ENCODE assay signal across 7 mouse cellular contexts in the genomic region with DNA sequence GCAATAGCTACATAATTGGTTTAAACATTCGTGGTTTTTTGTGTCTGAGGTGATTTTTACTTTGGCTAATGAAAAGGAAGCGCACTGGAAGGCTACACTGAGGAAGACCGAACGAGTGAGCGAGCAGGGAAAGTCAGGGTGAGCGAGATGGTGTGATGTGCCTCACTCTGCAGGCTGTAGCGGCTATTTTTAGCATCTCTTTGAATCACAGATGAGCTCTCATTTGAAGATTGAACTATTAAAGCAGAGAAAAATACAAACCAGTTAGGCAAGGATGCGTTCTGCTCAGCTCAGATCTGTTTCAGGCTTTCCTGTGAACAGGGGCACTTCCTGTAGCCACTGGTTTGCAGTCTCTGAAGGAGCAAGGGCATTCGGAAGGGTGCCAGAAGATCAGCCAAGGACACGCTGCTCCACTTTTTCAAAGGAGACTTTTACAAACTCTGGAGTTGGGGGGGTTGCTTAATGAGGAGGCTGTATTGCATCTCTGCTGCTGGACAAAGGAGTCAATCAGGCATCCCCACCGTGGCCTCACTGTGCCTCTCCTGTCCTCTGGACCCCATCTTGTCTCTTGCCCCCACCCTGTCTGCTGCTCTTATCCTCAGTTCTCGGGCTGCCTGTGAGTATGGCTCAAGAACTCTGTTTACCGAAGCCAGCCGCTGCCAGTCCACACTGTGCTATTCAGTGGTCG. TPM values are rescaled to one million over a fixed set of nuclear protein-coding genes. Genes with fewer than 3 reads are reported as not detected.
DNase-seq lines count a peak whose midpoint lies in the region; ATAC-seq lines count a peak whose summit lies in the region.

No protein-coding gene starts in this region.

- peak; percentile 71 for DNase-seq in Muller cell, postnatal 12 days (ENCODE audit: inconsistent ontology term)
- peak; percentile 85 for DNase-seq in adrenal gland, postnatal 14 days
- peak; percentile 51 for DNase-seq in left cerebral cortex, postnatal 4 days
- DNase-seq in right cerebral cortex, adult 2 months (ENCODE audit: low spot score in 2 of 2) = peak; percentile 61 to 71
- DNase-seq in limb, embryonic 10.5 days (ENCODE audit: low spot score) = no peak
- no peak for DNase-seq in urinary bladder, postnatal 25 days (ENCODE audit: low spot score)

- no peaks in the 10 kb centered on the region for H3K27me3 ChIP-seq in hindbrain, embryonic 13.5 days
- H3K27me3 ChIP-seq in limb, embryonic 10.5 days (ENCODE audit: low read depth, poor library complexity, severe bottlenecking) = no peaks in the 10 kb centered on the region

- H3K36me3 ChIP-seq in hindbrain, embryonic 13.5 days = no peaks in the 10 kb centered on the region
- no peaks in the 10 kb centered on the region for H3K36me3 ChIP-seq in limb, embryonic 10.5 days

- H3K4me2 ChIP-seq in hindbrain, embryonic 13.5 days = no peak overlapping the region

- no peak overlapping the region for H3K9ac ChIP-seq in hindbrain, embryonic 13.5 days

- H3K9me3 ChIP-seq in hindbrain, embryonic 13.5 days = no peaks in the 10 kb centered on the region
- no peaks in the 10 kb centered on the region for H3K9me3 ChIP-seq in limb, embryonic 10.5 days (replicated peaks)

- 49% methylated on average over 15 of the region's 15 CpGs for WGBS in hindbrain, embryonic 13.5 days
- WGBS in limb, embryonic 10.5 days = 88% methylated on average over 15 of the region's 15 CpGs

- peaks cover 76% of the 10 kb centered on the region for H3K4me1 ChIP-seq in hindbrain, embryonic 13.5 days (replicated peaks)
- H3K4me1 ChIP-seq in limb, embryonic 10.5 days = peaks cover 22% of the 10 kb centered on the region; the same call in 1 of the 2 replicates

- H3K27ac ChIP-seq in hindbrain, embryonic 13.5 days = no peak overlapping the region
- no peak overlapping the region for H3K27ac ChIP-seq in limb, embryonic 10.5 days

- no peak overlapping the region for H3K4me3 ChIP-seq in hindbrain, embryonic 13.5 days
- H3K4me3 ChIP-seq in limb, embryonic 10.5 days = no peak overlapping the region

- intact Hi-C loops in left cerebral cortex, postnatal 4 days (cut with DNase I) = no loop called here

- 0 out of 2 replicates have a peak, but pooled peaks have one; percentile 14 for ATAC-seq in hindbrain, embryonic 13.5 days (ENCODE audit: low FRiP score)

RNA-seq across cellular contexts. Expression of a gene that starts 28.1 kb away (rescaled TPM):
- total RNA-seq in adrenal gland, postnatal 14 days (2021) = 19.2 and 21.2 TPM in 2 replicates
- 14.1 and 14.2 TPM in 2 replicates for polyA plus RNA-seq in hindbrain, embryonic 13.5 days (2015; fragmentation: Nextera tagmentation; extraction: Ambion mirVana)
- 10 to 100 TPM; 64.9 to 66.0 TPM for total RNA-seq in left cerebral cortex, postnatal 4 days (2021)
- 4.1 and 4.8 TPM in 2 replicates for polyA plus RNA-seq in limb, embryonic 10.5 days (2016; fragmentation: Nextera tagmentation; extraction: Ambion mirVana)

Comparison
In these comparisons a context has a peak if more than half of its experiments do, and no peak if none do; other contexts are left out.
1. DNase-seq: peak in Muller cell, postnatal 12 days (single experiment), adrenal gland, postnatal 14 days (single experiment), left cerebral cortex, postnatal 4 days (single experiment) and right cerebral cortex, adult 2 months (2 of 2); none in limb, embryonic 10.5 days (single experiment) and urinary bladder, postnatal 25 days (single experiment).